Mouse (Mus musculus): ENCODE data around the gene Gdf5.
"Not testable (repeated sequence)": the region's sequence is repeated elsewhere in the genome, so short reads cannot be mapped to it uniquely, and the experiment has no call there.

Gene Gdf5

DNA sequence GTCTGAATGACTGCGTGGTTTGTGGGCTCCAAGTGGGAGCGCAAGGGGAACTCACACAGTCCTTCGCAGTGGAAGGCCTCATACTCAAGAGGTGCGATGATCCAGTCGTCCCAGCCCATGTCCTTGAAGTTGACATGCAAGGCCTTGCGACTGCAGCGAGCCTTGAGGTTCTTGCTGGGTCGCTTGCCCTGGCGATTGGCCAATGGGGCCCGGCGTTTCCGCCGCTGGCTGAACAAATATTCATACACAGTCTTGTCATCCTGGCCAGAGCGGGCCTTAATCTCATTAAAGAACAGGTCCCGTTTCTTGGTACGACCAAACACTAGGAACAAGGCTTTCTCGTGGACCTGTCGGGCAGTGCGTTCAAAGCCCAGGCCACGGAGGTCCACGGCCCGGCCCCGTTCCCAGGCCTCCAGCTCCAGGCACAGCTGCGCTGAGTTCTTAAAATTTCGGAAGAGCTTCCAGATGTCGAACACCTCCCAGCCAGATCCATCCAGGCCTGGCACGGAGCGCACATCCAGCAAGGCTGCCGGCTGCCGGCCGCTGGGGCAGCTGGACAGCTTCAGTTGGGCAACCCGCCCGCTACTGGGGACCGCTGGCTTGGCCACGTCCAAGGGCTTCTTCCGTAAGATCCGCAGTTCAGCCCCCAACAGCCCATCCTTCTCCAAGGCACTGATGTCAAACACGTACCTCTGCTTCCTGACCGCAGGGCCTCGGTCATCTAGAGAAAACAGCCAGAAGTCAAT lies 3.3 kb downstream of the Gdf5 start:
- no peak for DNase-seq (ENCODE audit: low read depth, low spot score)

DNA sequence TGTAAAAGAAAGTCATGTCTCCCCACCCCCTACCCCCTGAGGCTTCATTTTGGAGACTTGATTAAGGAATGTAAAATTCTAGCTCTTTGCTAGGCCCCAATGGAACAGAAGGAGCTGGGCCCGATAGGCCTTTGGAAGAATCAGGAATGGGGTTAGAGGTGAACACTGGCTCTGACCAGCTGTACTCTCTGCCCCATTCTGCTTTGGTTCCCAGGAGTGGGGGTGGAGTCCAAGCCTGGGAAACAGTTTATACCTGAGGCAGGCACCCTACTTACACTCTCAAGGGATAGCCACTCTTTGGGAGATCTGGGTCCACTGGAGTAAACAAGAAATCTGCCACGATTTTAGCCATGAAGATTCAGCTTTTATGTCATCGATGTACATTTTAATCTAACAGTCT lies 4.5 kb downstream of the Gdf5 start, which contains the start of gene Gm15557:
Gene Gm15557, plus strand, starts transcription at position 48 of the 400 bp plus-strand sequence.
- no peak for DNase-seq (ENCODE audit: low read depth, low spot score)

DNA sequence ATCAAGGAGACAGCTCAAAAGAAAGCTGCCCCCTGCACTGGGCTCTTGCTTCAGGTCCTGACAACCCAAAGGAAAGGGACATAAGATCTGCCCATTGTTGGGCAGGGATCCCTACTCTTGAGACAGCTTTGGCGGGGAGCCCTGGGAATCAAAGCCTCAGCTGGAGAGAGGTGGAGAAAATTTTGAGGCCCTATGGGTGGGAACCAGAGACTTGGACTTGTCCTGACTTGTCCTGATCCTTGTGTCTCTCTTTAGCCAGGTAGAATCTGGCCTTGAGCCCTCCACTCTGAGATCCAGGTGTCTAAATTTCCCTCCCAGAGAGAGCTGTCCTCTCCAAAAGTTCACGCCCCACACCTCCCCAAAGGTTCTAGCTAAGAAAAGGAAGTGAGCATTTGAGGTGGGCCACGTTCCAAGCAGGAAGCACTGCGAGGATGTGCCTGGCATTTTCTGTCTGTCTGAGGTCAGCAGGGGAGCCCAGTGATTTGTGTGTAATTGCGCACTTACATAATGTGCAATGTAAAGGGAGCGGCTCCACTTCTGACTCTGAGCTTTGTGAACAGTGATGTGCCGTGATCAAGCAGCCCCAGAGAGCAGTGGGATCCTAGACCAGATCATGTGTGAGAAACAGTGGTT lies 5.2 kb downstream of the Gdf5 start:
- DNase-seq (ENCODE audit: low read depth, low spot score), result no peak

DNA sequence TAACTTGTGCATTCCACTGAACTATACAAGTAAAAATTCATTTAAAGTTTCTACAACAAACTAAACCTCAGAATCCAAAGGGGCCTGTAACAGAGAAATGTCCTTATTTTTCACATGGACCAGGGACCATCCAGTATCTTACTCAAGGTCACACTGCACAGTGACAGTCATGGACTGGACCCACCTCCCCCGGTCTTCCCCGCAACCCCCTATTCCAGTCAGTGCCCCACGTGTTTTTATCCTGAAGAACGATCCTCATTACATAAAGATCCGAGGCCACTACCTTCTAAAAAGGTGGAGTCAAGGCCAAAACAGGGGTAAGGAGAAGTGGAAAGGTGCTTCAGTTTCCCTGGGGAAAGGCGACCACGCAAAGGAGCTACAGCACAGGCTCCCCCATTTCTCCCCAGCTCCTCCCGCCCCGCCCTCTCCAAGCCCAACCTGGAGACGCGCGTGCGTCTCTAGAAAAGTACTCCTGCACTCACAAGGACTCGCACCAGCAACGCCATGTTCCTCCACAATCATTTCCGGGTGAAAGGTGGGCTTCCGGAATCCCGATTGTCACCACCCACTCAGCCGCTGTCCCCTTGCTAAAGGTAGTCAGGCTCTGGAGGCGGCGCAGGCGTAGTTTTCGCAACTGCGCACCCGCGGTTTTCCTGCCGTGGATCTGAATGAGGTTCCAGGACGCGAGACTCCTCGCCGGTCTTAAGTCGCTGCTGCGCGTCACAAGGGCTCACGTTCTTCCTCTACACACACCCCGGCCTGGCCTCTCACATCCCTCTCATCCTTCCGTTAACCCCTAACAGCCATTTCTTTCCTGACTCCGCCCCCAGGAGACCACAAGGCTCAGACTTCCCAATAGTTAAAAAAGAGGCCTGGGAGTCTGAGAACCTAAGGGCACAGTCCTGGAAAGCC lies 15.4 kb downstream of the Gdf5 start, which contains the start of gene Uqcc1:
Gene Uqcc1, minus strand, starts transcription at position 780 of the 912 bp plus-strand sequence.
- DNase-seq (ENCODE audit: low read depth, low spot score), result peak; percentile 86

DNA sequence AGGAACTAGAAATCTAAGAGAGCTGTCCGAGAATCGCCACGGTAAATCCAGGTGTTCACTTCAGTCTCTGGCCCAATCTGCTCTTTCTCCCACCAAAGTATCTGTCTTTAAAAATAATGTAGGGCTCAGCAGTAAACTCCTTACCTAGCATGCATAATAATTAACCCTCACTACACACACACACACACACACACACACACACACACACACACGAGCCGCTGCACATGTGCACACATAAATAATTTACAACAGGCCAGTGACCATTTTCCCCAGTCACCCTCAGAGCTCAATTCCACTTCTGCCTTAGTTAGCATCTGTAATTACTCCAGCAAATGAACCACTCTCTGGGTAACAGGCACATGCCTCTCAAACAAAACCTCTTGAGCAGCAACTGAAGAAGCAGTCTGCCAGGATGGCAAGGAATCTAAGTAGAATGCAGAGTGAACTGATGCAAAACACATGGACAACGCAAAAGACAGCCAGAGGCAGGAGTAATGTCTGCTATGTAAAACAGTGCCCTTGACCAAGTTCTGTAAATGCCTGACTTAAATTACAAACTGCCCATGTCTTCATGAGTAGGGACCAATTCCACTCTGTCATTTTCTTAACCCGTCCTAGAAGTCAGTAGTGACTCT lies 16.3 kb downstream of the Gdf5 start:
- DNase-seq (ENCODE audit: low read depth, low spot score), result no peak

DNA sequence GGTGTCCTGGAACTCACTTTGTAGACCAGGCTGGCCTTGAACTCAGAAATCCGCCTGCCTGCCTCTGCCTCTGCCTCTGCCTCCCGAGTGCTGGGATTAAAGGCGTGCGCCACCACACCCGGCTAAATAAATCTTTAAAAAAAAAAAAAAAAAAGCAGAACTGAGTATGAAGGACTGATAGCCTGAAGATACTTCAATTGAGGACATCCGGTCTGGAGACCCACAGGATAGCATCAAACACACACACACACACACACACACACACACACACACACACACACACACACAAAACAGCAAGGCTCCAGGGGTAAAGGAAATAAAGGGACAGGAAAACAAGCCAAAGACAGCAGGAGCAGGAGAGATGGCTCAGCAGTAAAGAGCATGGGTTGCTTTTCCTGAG lies 20.0 kb downstream of the Gdf5 start:
- not testable (repeated sequence) for DNase-seq (ENCODE audit: low read depth, low spot score)

DNA sequence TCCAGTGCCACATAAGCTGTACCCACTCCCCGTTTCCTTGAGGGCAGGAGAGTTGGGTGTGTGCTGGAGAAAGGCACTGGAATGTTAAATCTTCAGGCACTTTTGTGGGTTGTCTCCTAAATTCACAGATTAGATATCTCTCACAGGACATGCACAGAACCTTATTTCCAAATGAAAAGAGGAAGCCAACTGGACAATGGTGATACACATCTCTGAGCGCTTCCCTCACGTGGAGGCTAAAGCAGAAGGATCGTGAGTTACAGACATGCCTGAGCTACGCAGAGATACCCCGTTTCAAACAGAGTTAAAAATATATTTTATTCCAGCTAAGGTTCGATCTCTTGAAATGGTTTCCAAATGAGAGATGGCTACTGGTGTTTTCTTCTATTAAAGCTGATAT lies 22.0 kb downstream of the Gdf5 start:
- no peak for DNase-seq (ENCODE audit: low read depth, low spot score)

DNA sequence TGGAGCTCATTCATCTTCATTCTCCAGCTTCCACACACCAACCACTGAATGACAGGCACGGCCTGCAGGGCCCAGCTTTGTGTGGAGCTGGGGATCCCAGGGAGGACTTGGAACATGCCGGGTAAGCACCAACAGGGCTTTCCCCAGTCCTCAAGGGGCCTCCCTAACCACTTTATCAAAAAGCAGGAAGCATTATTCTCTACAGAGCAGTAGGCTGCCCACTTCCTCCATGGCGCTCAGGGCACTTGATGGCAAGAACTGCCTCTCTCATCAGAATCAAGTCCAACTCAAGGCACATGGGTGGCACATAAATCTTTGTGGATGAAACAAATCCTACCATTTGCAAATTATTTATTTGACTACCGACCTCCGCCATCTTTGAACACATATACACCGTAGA lies 30.5 kb downstream of the Gdf5 start:
- DNase-seq (ENCODE audit: low read depth, low spot score), result no peak

DNA sequence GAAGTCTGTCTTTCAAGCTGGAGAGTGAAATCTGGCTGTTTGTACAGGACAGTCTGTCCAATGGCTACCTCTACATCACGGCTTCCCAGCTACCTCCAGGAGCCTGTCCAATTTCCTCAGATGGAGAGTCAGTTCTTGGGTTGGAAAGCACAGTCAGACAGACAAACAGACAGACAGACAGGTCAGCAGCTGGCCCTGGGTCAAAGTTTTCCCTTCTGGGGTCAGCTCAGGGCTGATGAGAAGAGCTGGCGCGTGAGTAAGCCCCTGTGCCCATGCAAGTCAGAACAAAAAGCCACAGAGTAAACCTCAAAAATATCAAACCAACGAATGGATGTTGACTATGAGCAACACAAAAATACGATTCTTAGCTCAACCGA lies 41.5 kb downstream of the Gdf5 start:
- no peak for DNase-seq (ENCODE audit: low read depth, low spot score)

DNA sequence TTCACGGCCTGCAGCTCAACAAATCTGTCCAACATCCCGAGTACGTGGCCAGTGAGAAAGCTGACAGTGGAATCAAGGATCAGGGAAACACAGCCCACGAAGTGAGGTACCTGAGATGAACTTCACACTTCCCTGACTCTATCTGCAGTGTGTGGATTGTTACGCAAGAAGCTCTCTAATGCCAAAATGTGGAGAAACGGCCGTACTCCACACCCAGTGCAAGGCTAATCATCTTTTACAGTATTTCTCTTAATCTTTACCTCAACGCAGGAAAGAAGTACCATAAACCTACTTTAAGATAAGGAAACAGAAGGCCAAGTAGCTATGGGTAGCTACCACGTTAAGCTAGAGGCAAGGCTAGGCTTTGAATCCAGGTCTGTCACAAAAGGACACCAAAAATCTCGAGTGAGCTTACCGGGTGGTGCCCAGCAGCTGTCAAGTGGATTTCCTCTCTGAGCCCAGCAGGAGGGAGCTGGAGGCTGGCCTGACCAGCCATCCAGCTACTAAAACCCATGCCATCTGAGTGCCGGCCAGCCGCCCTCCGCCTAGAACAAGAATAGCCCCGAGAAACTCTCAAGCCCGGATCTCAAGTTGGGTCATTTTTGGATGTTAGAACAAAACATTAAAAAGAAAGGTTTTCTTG lies 42.1 kb downstream of the Gdf5 start:
- DNase-seq (ENCODE audit: low read depth, low spot score), result peak; percentile 48

DNA sequence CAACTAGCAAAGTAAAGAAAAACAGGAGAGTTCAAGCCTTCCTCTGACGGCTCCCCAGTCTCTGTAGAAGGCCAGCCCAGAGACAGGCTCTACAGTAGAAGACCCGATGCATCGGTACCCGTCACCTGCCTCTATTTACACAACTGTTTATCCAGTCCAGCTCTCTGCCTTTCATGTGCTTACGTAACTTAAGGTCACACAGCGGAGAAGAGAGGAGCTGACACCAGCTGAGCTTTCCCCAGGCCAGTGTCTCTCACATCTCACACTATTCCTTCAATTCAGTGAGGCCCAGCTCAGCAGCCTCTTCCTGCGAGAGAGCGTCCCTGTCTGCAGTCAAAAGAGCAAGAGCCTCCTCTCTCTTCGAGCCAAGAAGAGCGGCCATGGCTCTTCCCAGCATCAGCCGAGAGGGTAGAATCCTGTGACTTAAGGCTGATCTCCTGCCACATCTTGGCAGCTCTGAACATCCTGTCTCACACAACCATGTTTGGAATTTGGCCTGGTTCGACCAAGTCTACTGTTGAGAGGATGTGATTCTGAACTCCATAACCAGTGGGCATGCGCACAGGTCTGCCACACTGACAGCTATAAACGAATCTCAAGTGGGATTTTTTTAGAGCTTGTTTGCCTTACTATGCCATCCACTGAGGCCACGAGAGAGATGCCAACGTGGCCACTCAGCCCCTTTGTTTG lies 50.0 kb downstream of the Gdf5 start:
- no peak for DNase-seq (ENCODE audit: low read depth, low spot score)

DNA sequence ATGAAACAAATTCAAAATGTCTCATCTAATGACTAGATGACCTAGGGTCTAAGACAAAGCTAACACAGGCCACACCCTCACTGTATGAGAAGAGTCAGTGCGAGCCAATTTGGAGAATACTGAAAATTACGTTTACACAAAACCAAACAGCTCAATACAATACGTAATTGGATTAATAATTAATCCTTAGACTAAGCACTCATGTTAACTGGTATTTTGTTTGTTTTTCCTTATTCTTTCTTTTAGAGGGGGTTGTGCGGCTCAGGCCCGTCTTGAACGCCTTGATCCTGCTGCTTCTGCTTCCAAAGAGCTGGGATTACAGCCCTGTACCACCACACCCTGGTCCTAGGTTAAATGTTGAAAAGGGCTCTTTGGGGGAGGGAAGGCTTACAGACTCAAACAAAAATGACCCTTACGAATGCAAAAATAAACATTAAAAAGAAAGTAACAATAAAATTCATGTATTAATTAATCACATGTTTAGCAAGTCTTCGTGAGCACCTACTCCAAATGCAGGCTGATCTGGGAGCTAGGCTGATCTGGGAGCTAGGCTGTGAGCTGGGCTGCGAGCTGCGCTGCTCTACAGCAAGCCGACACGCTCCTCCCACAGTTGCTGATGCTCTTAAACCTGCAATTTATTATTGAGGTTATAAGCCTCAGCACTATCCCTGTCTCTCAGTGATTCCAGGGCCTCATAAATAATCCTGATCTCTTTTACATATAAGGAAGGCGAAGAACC lies 50.7 kb downstream of the Gdf5 start:
- no peak for DNase-seq (ENCODE audit: low read depth, low spot score)

Data from skeletal muscle tissue, adult 2 months (tissue).